Mouse (Mus musculus) v-Abl transformed pro-B cells (cell line): ENCODE data around the gene Mdn1.

ENCODE experiments used
- in situ Hi-C, 2 experiments: fragments of 400-800 bp; cut with MboI; formaldehyde crosslinking; loops; one replicate each; pipeline ENCODE4 v1.15.1; 2025; ENCODE audit not compliant: unreplicated experiment in 2 of 2

The Mdn1 gene

GRCm38 (mm10) chr4:32656918-32657662, at the start of gene Mdn1:
Gene Mdn1, plus strand, starts transcription at chr4:32657119.
- in situ Hi-C loops, result no loop called here

DNA sequence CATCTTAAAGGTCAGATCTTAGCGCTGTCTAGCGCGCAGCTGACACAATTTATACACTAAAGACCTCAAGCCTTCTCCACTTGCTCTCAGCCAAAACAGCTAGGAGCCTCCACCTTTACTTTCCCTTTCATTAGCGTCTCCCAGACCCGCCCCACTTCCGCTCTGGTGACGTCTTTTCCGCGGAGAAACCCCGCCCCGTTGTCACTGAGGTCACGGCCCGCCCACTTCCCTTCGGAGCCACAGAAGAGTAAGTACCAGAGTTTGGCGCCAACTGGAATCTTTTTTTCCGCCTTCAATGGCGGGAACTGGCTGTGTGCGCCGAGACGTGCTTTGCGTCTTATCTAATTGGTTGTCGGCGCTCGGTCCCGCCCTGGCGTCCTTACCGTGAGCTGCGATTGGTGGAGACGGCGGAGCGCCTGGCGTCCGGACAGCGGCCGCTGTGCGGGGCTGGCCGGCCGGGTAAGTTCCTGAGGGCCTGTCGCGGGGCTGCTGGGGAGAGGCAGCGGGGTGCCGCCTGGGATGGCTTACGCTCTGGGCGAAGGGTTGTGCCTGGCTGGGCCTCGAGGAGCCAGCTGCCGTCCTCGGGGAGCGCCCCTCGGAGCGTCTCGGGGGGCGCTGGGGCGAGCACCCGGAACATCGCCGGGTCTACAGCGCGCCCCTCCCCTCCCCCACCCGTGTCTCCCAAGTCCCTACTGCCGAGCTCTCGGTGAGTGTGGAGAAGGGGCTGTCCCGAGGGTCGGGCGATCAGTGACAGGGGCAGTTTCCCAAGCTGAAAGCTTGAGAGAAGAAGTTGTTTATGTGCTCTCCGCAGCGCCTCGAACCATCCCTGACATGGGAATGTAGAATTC, 41.7 kb upstream of the Mdn1 start, which contains the start of gene Casp8ap2:
Gene Casp8ap2 (plus strand): TSS at position 418 of the 848 bp plus-strand sequence.
- in situ Hi-C loops, result no loop called here

DNA sequence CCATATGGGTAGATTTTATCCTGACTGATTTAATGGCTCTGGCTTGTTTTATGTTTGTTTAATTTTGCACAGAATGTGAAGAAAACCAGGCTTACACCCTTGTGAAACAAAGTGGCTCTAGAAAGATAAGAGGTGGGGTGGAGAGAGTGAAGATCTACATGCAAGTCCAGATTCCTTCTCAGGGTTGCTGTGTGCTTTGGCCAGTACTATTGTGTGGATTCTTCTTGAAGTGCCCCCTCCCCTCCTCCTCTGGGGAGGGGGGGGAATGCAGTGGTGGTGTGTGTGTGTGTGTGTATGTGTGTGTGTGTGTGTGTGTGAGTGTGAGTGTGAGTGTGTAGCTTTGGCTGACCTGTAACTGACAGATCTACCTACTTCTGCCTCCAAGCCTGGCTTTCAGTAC, 35.3 kb upstream of the Mdn1 start:
- in situ Hi-C loops, result no loop called here

DNA sequence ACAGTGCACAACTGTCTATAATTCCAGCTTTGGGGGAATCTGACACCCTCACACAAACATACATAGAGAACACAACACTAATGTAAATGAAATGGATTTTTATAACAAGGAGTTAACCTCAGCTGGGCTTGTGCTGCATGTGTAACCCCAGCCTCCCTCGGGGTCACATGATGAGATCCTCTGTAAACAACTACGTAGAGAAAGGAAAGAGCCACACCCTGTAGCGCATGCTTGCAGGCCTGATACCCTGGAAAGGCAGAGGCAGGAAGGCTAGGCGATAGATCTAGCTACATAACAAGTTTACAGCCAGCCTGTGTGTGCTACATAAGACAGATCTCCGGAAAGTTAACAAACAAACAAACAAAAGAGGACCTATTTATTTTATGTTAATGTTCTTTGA, 5.2 kb upstream of the Mdn1 start:
- in situ Hi-C loops, result no loop called here

DNA sequence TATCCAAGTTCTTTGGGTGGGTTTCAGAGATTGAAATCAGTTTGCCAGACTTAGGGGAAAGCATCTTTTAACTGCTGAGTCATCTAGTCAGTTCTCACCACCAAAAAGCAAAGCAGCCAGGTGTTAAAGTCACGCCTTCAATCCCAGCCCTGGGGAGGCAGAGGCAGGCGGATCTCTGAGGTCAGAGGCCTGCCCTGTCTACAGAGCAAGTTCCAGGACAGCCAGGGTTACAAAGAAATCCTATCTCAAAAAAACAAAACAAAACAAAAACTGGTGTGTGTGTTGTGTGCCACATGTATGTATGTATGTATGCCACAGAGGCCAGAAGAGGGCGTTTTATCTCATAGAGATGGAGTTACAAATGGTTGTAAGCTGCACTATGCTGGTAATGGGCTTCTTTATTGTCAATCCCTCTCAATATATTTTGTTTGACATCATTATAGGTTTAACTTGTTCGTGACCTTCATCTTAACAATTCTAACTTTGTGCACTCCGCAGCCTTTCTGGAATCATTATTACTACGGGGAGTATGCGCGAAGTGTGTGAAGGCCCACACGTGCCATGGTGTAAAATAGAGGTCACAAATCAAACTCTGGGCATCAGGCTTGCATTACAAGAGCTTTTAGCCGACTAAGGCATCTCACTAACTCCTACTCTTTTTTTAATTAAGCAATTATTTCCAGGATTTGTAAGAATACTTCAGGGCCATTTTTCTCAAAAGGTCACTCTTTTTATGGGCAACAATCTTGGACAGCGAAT, 594 bp upstream of the Mdn1 start:
- in situ Hi-C loops, result no loop called here

GRCm38 (mm10) chr4:32665843-32666242, 8.9 kb downstream of the Mdn1 start:
- in situ Hi-C loops, result loop anchor here (5.0 kb wide), 5 partner anchors 286 to 614 kb away; partner anchors contain the start of gene Ankrd6 (in 2 of the 2)

DNA sequence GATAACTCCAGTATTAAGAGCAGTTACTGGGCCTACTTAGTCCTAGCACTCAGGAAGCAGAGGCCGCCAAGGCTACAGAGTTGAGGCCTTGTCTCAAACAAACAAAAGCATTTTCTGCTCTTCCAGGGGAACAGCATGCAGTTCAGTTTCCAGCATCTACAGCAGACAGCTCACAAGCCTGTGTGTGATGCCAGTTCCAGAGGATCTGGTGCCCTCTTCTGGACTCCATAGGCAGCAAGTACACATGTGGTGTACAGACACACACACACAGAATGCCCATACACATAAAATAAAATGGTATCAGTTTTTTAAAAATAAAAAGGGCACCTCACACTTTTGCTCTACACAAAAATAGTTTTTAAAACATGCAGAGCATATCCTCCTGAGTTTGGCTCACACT, 11.4 kb downstream of the Mdn1 start:
- in situ Hi-C loops, result loop anchor here (5.0 kb wide), 5 partner anchors 284 to 616 kb away; partner anchors contain the start of gene Ankrd6 (in 2 of the 2)

GRCm38 (mm10) chr4:32669825-32670224, 12.9 kb downstream of the Mdn1 start:
- in situ Hi-C loops, result loop anchor here (5.0 kb wide), 5 partner anchors 282 to 618 kb away; partner anchors contain the start of gene Ankrd6 (in 2 of the 2)

DNA sequence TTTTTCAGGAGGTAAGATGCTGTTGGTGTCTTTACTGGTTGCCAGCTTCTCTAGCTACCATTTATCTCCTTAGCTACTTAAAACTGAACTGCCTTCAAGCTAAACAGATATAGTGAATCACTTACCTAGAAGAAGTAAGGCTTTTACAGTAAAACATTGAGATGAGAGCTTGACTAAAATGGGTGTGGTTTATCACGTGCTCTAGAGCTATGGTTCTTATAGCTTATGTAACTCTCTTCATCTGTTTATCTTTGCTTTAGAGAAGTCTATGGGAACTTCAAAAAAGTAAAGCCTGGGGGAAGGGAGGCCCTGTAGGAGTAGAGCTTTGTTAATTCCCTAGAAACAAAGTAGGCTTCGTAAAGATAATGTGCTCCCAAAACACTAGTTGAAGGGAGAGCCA, 17.1 kb downstream of the Mdn1 start:
- in situ Hi-C loops, result no loop called here

DNA sequence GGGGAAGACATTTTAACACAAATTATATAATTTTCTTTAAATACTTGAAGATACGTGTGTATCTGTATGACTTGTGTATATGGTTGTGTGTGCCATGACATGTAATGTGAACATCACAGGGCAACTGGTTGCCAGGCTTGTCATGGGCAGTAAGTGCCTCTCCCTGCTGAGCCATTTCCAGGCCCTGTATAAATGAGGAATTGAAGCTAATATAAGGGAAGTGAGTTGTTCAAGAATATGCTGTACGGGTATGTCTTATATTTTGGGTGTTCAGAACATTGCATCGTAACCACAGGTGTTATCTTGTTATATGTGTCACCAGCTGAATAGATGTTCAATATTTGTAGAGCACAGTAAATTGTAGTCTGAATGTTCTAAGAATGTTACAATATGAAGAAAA, 20.6 kb downstream of the Mdn1 start:
- in situ Hi-C loops, result no loop called here

DNA sequence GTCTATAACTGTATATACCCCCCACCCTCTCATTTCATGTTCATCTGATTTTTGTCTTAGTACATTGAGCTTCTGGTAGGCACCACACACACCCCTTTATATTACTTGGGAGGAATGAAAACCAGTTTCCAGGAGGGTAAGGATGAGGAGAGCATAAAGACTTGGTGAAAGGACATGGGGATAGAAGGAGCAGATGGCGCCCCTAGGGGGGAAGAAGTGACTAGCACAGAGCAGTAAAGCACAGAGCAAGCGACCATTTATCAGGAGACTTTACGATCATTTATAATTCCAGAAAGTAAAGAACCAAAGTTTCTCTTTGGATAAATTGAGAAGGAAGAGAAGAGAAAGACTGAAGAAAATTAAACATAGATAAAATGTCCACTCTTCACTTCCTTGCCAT, 23.9 kb downstream of the Mdn1 start:
- in situ Hi-C loops, result no loop called here

- in situ Hi-C loops, result no loop called here
These were observed 25.6 kb downstream of the Mdn1 start for GRCm38 (mm10) chr4:32682471-32682870.

DNA sequence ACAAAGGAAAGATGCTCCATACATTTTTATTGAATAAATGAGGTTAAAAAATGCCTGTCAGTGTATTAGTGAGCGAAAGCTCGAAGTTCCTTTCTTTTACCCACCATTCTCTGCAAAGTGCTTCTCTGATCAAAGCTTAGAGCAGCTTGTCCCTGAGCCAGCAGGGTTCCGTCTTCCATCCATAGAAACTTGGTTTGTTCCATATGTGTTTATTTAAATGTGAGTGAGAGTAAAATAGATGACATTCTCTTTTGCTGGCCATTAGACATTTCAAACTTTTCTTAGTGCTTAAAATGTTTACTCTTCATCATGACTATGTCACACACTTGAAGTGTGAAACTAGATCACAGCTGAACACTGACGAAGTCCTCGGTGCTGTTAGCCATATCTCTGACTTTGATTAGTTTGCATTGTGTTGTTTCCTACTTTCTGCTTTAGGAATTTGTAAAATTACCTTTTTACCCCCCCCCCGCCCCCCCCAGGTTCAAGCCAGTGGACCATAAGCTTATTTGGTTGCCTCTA, 26.2 kb downstream of the Mdn1 start:
- in situ Hi-C loops, result no loop called here

- in situ Hi-C loops, result no loop called here
These were observed 60.8 kb downstream of the Mdn1 start for GRCm38 (mm10) chr4:32717733-32718132.

DNA sequence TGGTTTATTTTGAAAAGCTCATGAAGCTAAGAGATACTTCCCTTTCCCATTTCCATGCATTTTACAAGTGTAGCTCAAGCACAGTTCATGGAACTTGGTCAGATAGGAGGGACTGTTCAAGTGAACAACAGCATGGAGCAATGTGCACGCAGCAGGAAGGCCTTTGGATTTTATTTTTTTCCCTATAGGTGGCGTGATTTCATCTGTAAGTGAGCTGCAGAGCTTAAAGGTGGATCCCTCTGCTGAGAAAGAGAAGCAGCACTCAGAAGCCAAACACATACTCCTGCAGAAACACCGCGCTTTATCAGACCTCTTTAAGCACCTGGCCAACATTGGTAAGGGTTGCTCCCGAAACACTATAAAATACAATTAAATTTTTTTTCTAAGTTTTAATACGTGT, 88.5 kb downstream of the Mdn1 start:
- in situ Hi-C loops, result loop anchor here in 1 of 2 experiments (5.0 kb wide), 2 partner anchors 272 to 372 kb away; no protein-coding TSS in a partner anchor

- in situ Hi-C loops, result loop anchor here in 1 of 2 experiments (5.0 kb wide), 2 partner anchors 269 to 369 kb away; no protein-coding TSS in a partner anchor
These were observed 91.5 kb downstream of the Mdn1 start for GRCm38 (mm10) chr4:32748396-32748795.

GRCm38 (mm10) chr4:32750711-32751110, 93.8 kb downstream of the Mdn1 start:
- in situ Hi-C loops, result loop anchor here in 1 of 2 experiments (5.0 kb wide), 1 partner anchor 192 kb away; no protein-coding TSS in a partner anchor

- in situ Hi-C loops, result no loop called here
These were observed 100.5 kb downstream of the Mdn1 start for GRCm38 (mm10) chr4:32757430-32757829.

GRCm38 (mm10) chr4:32767471-32767870, 110.6 kb downstream of the Mdn1 start:
- in situ Hi-C loops, result no loop called here

DNA sequence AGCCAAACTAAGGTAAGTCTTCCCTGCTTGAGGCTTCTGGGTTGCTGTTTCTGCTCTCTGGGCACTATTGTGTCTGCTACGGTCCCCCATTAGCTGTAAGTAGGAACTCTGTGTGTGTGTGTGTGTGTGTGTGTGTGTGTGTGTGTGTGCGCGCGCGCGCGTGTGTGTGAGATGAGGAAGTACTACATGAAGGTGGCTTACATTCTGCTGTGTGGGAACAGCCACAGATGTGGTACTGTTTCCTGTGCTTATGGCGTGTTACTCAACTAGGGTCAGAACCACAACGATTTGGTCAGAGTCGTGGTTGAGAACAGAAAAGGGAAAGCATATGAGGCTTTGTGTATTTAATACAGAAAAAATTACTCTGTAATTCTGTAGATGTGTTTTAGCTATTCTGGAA, 111.1 kb downstream of the Mdn1 start:
- in situ Hi-C loops, result no loop called here
